Mouse (Mus musculus): ENCODE results near the gene Rsrp1. TPM values are rescaled to one million over a fixed set of nuclear protein-coding genes. Genes with fewer than 3 reads are reported as not detected.

The Rsrp1 gene
- polyA plus RNA-seq, 1 experiment from 2014 or later, result 375 TPM

GRCm38 (mm10) chr4:134914122-134914863 lies 9.1 kb upstream of the Rsrp1 start:
- Histone ChIP-seq H3K36me3 (ENCODE audit: insufficient read depth, low read length) (peaks cover 6% of the 10 kb centered on the region), H3K27me3 (ENCODE audit: insufficient read depth, low read length) (no peaks in the 10 kb centered on the region), H3K4me1 (replicated peaks; ENCODE audit: insufficient read depth, low read length) (no peaks in the 10 kb centered on the region), H3K27ac (peak overlapping the region; percentile 93), H3K4me2 (ENCODE audit: low read length) (peak overlapping the region; percentile 63), H3K9ac (ENCODE audit: low read depth, low read length) (peak overlapping the region; percentile 82), H3K9me3 (replicated peaks; ENCODE audit: low read length) (no peaks in the 10 kb centered on the region), H3K4me3 (replicated peaks; ENCODE audit: low read depth, low read length) (peak overlapping the region; percentile 77)
- ATAC-seq (replicated peaks; ENCODE audit: low FRiP score, low read depth), result peak; percentile 50; the same call in 1 of the 2 replicates
- DNase-seq (ENCODE audit: low spot score), result peak; percentile 39
- TF ChIP-seq CTCF (IDR thresholded peaks at IDR 0.05; ENCODE audit: low read depth), result no peak
- under 1% methylated on average over 43 of the region's 43 CpGs for WGBS

GRCm38 (mm10) chr4:134914864-134915209 lies 8.6 kb upstream of the Rsrp1 start, which contains the start of gene Tmem50a:
Gene Tmem50a, minus strand, starts transcription at chr4:134915024.
- H3K4me2 ChIP-seq (ENCODE audit: low read length), result peak within 1 kb of the TSS; percentile 63
- no peaks in the 10 kb centered on the region for H3K4me1 ChIP-seq (replicated peaks; ENCODE audit: insufficient read depth, low read length)
- peak within 1 kb of the TSS; percentile 93 for H3K27ac ChIP-seq
- H3K9me3 ChIP-seq (replicated peaks; ENCODE audit: low read length), result no peaks in the 10 kb centered on the region
- DNase-seq (ENCODE audit: low spot score), result peak; percentile 96
- H3K9ac ChIP-seq (ENCODE audit: low read depth, low read length), result peak within 1 kb of the TSS; percentile 82
- H3K27me3 ChIP-seq (ENCODE audit: insufficient read depth, low read length), result no peaks in the 10 kb centered on the region
- peak within 1 kb of the TSS; percentile 77 for H3K4me3 ChIP-seq (replicated peaks; ENCODE audit: low read depth, low read length)
- 0 out of 2 replicates have a peak, but pooled peaks cover 2% of the 10 kb centered on the region for H3K36me3 ChIP-seq (ENCODE audit: insufficient read depth, low read length)
- WGBS, result 1% methylated on average over 25 of the region's 25 CpGs
- TF ChIP-seq CTCF (IDR thresholded peaks at IDR 0.05; ENCODE audit: low read depth), result no peak
- peak; percentile 88 for ATAC-seq (replicated peaks; ENCODE audit: low FRiP score, low read depth)

GRCm38 (mm10) chr4:134915223-134916050 lies 8.0 kb upstream of the Rsrp1 start:
- H3K27ac ChIP-seq, result no peak overlapping the region
- WGBS, result 52% methylated on average over 14 of the region's 14 CpGs
- no peak for TF ChIP-seq CTCF (IDR thresholded peaks at IDR 0.05; ENCODE audit: low read depth)
- no peaks in the 10 kb centered on the region for H3K4me1 ChIP-seq (replicated peaks; ENCODE audit: insufficient read depth, low read length)
- no peaks in the 10 kb centered on the region for H3K27me3 ChIP-seq (ENCODE audit: insufficient read depth, low read length)
- peak overlapping the region; percentile 63 for H3K4me2 ChIP-seq (ENCODE audit: low read length)
- no peak overlapping the region for H3K9ac ChIP-seq (ENCODE audit: low read depth, low read length)
- DNase-seq (ENCODE audit: low spot score) (no peak), ATAC-seq (replicated peaks; ENCODE audit: low FRiP score, low read depth) (no peak; the same call in 1 of the 2 replicates)
- 0 out of 2 replicates have a peak, but pooled peaks cover 2% of the 10 kb centered on the region for H3K36me3 ChIP-seq (ENCODE audit: insufficient read depth, low read length)
- H3K4me3 ChIP-seq (replicated peaks; ENCODE audit: low read depth, low read length), result peak overlapping the region; percentile 77
- H3K9me3 ChIP-seq (replicated peaks; ENCODE audit: low read length), result no peaks in the 10 kb centered on the region

GRCm38 (mm10) chr4:134917194-134917593 lies 6.2 kb upstream of the Rsrp1 start:
- no peak for ATAC-seq (replicated peaks; ENCODE audit: low FRiP score, low read depth)
- no peak for DNase-seq (ENCODE audit: low spot score)
- H3K4me3 ChIP-seq (replicated peaks; ENCODE audit: low read depth, low read length), result no peak overlapping the region
- WGBS, result 74% methylated on average over 3 of the region's 3 CpGs
- no peak overlapping the region for H3K4me2 ChIP-seq (ENCODE audit: low read length)
- TF ChIP-seq CTCF (IDR thresholded peaks at IDR 0.05; ENCODE audit: low read depth), result no peak
- H3K27me3 ChIP-seq (ENCODE audit: insufficient read depth, low read length), result no peaks in the 10 kb centered on the region
- no peaks in the 10 kb centered on the region for H3K4me1 ChIP-seq (replicated peaks; ENCODE audit: insufficient read depth, low read length)
- H3K36me3 ChIP-seq (ENCODE audit: insufficient read depth, low read length), result no peaks in the 10 kb centered on the region
- no peak overlapping the region for H3K9ac ChIP-seq (ENCODE audit: low read depth, low read length)
- H3K27ac ChIP-seq, result no peak overlapping the region
- no peaks in the 10 kb centered on the region for H3K9me3 ChIP-seq (replicated peaks; ENCODE audit: low read length)

- H3K4me1 ChIP-seq (replicated peaks; ENCODE audit: insufficient read depth, low read length), result 0 out of 2 replicates have a peak, but pooled peaks cover 4% of the 10 kb centered on the region
- DNase-seq (ENCODE audit: low spot score), result peak; percentile 41
- H3K9ac ChIP-seq (ENCODE audit: low read depth, low read length), result no peak overlapping the region
- no peak for TF ChIP-seq CTCF (IDR thresholded peaks at IDR 0.05; ENCODE audit: low read depth)
- H3K27ac ChIP-seq, result no peak overlapping the region
- H3K27me3 ChIP-seq (ENCODE audit: insufficient read depth, low read length), result no peaks in the 10 kb centered on the region
- no peak for ATAC-seq (replicated peaks; ENCODE audit: low FRiP score, low read depth)
- no peak overlapping the region for H3K4me2 ChIP-seq (ENCODE audit: low read length)
- no peaks in the 10 kb centered on the region for H3K36me3 ChIP-seq (ENCODE audit: insufficient read depth, low read length)
- 46% methylated on average over 7 of the region's 7 CpGs for WGBS
- H3K4me3 ChIP-seq (replicated peaks; ENCODE audit: low read depth, low read length), result no peak overlapping the region
- H3K9me3 ChIP-seq (replicated peaks; ENCODE audit: low read length), result no peaks in the 10 kb centered on the region
Observed at GRCm38 (mm10) chr4:134918381-134918780, 5.0 kb upstream of the Rsrp1 start.

Data from kidney, postnatal 0 days (tissue).